Mouse (Mus musculus) MEL (cell line): ENCODE results near the gene Rps6ka2. TPM values are rescaled to one million over a fixed set of nuclear protein-coding genes. Genes with fewer than 3 reads are reported as not detected.
A peak's percentile ranks its signal among the peaks of the same experiment; 100 is the strongest.

ENCODE experiments used
- DNase-seq: peaks from one replicate; pipeline ENCODE4 v3.0.0; 2011; ENCODE audit warnings: low read depth, low spot score
- H3K27ac ChIP-seq: 2 replicates; pipeline ENCODE4 v1.5.1; 2012; ENCODE audit warnings: low read depth, mild to moderate bottlenecking, control low read depth, low read length, moderate library complexity; ENCODE audit not compliant: control insufficient read depth
- H3K27me3 ChIP-seq, 2 experiments: fragments of 150-350 bp in 1 of 2; sonication (generic) in 1 of 2; 2 replicates each; pipeline ENCODE4 v1.6.1; 2012; ENCODE audit warnings: low read length in 2 of 2, mild to moderate bottlenecking in 2 of 2, improper control_type of control experiment in 1 of 2, moderate library complexity in 1 of 2; ENCODE audit not compliant: insufficient read depth in 2 of 2, control insufficient read depth in 1 of 2
- H3K36me3 ChIP-seq, 2 experiments: 2 replicates each; pipeline ENCODE4 v1.6.1; 2012 to 2014; ENCODE audit warnings: low read length in 2 of 2, improper control_type of control experiment in 1 of 2, inconsistent platforms in 1 of 2, mild to moderate bottlenecking in 1 of 2; ENCODE audit not compliant: insufficient read depth in 2 of 2, control insufficient read depth in 1 of 2
- H3K4me1 ChIP-seq, 2 experiments: fragments of 150-350 bp in 1 of 2; sonication (generic) in 1 of 2; 2 replicates each; pipeline ENCODE4 v1.6.1; 2012; ENCODE audit warnings: low read length in 2 of 2, improper control_type of control experiment in 1 of 2, mild to moderate bottlenecking in 1 of 2; ENCODE audit not compliant: insufficient read depth in 2 of 2, control insufficient read depth in 1 of 2
- H3K4me3 ChIP-seq, 2 experiments: fragments of 150-350 bp in 1 of 2; sonication (generic) in 1 of 2; 2 replicates each; pipeline ENCODE4 v1.5.1; 2012; ENCODE audit warnings: low read depth in 2 of 2, low read length in 2 of 2, mild to moderate bottlenecking in 2 of 2, moderate library complexity in 2 of 2, control low read depth in 1 of 2, improper control_type of control experiment in 1 of 2; ENCODE audit not compliant: control insufficient read depth in 1 of 2, insufficient read depth in 1 of 2
- H3K79me2 ChIP-seq: 2 replicates; pipeline ENCODE4 v1.6.1; 2012; ENCODE audit warnings: mild to moderate bottlenecking, low read length, moderate library complexity; ENCODE audit not compliant: control insufficient read depth, poor library complexity, insufficient read depth
- H3K9ac ChIP-seq: 2 replicates; pipeline ENCODE4 v1.6.1; 2012; ENCODE audit warnings: low read depth, mild to moderate bottlenecking, control low read depth, low read length, moderate library complexity; ENCODE audit not compliant: control insufficient read depth, poor library complexity, severe bottlenecking
- H3K9me3 ChIP-seq: fragments of 150-350 bp; sonication (generic); replicated peaks from 2 replicates; pipeline ENCODE4 v1.6.1; 2012; ENCODE audit warnings: mild to moderate bottlenecking, low read length, improper control_type of control experiment, moderate library complexity; ENCODE audit not compliant: insufficient read depth
- CHD1 ChIP-seq: IDR thresholded peaks from 2 replicates; pipeline ENCODE4 v1.6.1; 2012; ENCODE audit warnings: low read depth, mild to moderate bottlenecking, inconsistent platforms, low read length, improper control_type of control experiment
- CHD2 ChIP-seq: IDR thresholded peaks from 2 replicates; pipeline ENCODE4 v1.6.1; 2011; ENCODE audit warnings: low read length, improper control_type of control experiment
- CTCF ChIP-seq, 3 experiments: IDR thresholded peaks in 2 of 3; conservative IDR thresholded peaks in 1 of 3; 2 replicates each; pipeline ENCODE4 v1.5.1; 2011 to 2012; ENCODE audit warnings: low read length in 3 of 3, low read depth in 2 of 3, mild to moderate bottlenecking in 2 of 3, improper control_type of control experiment in 1 of 3, inconsistent platforms in 1 of 3, mixed read lengths in 1 of 3, moderate library complexity in 1 of 3; ENCODE audit not compliant: control insufficient read depth in 1 of 3, insufficient read depth in 1 of 3, poor library complexity in 1 of 3, severe bottlenecking in 1 of 3
- E2F4 ChIP-seq: IDR thresholded peaks from 2 replicates; pipeline ENCODE4 v1.6.1; 2011; ENCODE audit warnings: low read depth, low read length, improper control_type of control experiment, borderline replicate concordance
- EP300 ChIP-seq, 2 experiments: IDR thresholded peaks; 2 replicates each; pipeline ENCODE4 v1.6.1; 2011; ENCODE audit warnings: improper control_type of control experiment in 2 of 2, low read length in 2 of 2, low read depth in 1 of 2, mild to moderate bottlenecking in 1 of 2
- GABPA ChIP-seq: IDR thresholded peaks from 2 replicates; pipeline ENCODE4 v1.6.1; 2012; ENCODE audit warnings: low read depth, mild to moderate bottlenecking, inconsistent platforms, low read length, improper control_type of control experiment, moderate library complexity
- GATA1 ChIP-seq: IDR thresholded peaks from 2 replicates; pipeline ENCODE4 v1.6.1; 2011; ENCODE audit warnings: low read depth, low read length, improper control_type of control experiment
- MAFK ChIP-seq: IDR thresholded peaks from 2 replicates; pipeline ENCODE4 v1.6.1; 2011; ENCODE audit warnings: low read depth, mild to moderate bottlenecking, low read length, improper control_type of control experiment, borderline replicate concordance
- MAX ChIP-seq: IDR thresholded peaks from 2 replicates; pipeline ENCODE4 v1.6.1; 2011; ENCODE audit warnings: low read length, improper control_type of control experiment
- MEF2A ChIP-seq: IDR thresholded peaks from 2 replicates; pipeline ENCODE4 v1.6.1; 2014; ENCODE audit warnings: low read depth, mild to moderate bottlenecking, inconsistent platforms, low read length, improper control_type of control experiment; ENCODE audit not compliant: poor library complexity, insufficient replicate concordance, severe bottlenecking; ENCODE audit errors: extremely low read depth
- MXI1 ChIP-seq: IDR thresholded peaks from 2 replicates; pipeline ENCODE4 v1.6.1; 2011; ENCODE audit warnings: mild to moderate bottlenecking, low read depth, low read length, improper control_type of control experiment
- MYB ChIP-seq: IDR thresholded peaks from 2 replicates; pipeline ENCODE4 v1.6.1; 2011; ENCODE audit warnings: mild to moderate bottlenecking, low read depth, low read length, improper control_type of control experiment
- POLR2AphosphoS2 ChIP-seq: IDR thresholded peaks from 2 replicates; pipeline ENCODE4 v1.6.1; 2011; ENCODE audit warnings: low read length, improper control_type of control experiment
- RAD21 ChIP-seq: IDR thresholded peaks from 2 replicates; pipeline ENCODE4 v1.6.1; 2011; ENCODE audit warnings: mild to moderate bottlenecking, low read depth, low read length, improper control_type of control experiment
- SIN3A ChIP-seq: IDR thresholded peaks from 2 replicates; pipeline ENCODE4 v1.6.1; 2012; ENCODE audit warnings: low read length, improper control_type of control experiment, inconsistent platforms
- SMC3 ChIP-seq: IDR thresholded peaks from 2 replicates; pipeline ENCODE4 v1.6.1; 2011; ENCODE audit warnings: low read depth, low read length, improper control_type of control experiment
- TAL1 ChIP-seq: IDR thresholded peaks from 2 replicates; pipeline ENCODE4 v1.6.1; 2012; ENCODE audit warnings: mild to moderate bottlenecking, inconsistent platforms, low read length, moderate library complexity, mixed read lengths
- TCF12 ChIP-seq: IDR thresholded peaks from 2 replicates; pipeline ENCODE4 v1.6.1; 2014; ENCODE audit warnings: low read depth, mild to moderate bottlenecking, inconsistent platforms, low read length, improper control_type of control experiment, moderate library complexity
- ZC3H11A ChIP-seq: IDR thresholded peaks from 2 replicates; pipeline ENCODE4 v1.6.1; 2012; ENCODE audit warnings: low read depth, mild to moderate bottlenecking, inconsistent platforms, low read length, improper control_type of control experiment
- ZMIZ1 ChIP-seq: IDR thresholded peaks from 2 replicates; pipeline ENCODE4 v1.6.1; 2012; ENCODE audit warnings: low read depth, mild to moderate bottlenecking, inconsistent platforms, low read length, improper control_type of control experiment, moderate library complexity
- polyA plus RNA-seq, 2 experiments: library from polyadenylated mRNA; stranded (reverse) in 1 of 2; unstranded in 1 of 2; fragments of >175 nt in 1 of 2; fragments of >200 nt in 1 of 2; gene quantifications; 2 replicates each; pipeline versions ENCODE4 v1.2.1 to v1.2.4; 2012; ENCODE audit warnings: low replicate concordance in 2 of 2, low read depth in 1 of 2; ENCODE audit not compliant: insufficient read length in 2 of 2, insufficient read depth in 1 of 2, missing spikeins in 1 of 2
- total RNA-seq: library from RNA; depleted of rRNA; stranded (reverse); fragments of 300-350 nt; gene quantifications from 2 replicates; pipeline ENCODE4 v1.2.3, GENCODE M21; 2012

Rps6ka2 gene
- total and polyA plus RNA-seq, 3 experiments, result 6.0 to 11.2 TPM; not detected in 1

- no peak for TF ChIP-seq MYB
- no peak for TF ChIP-seq GABPA
- TF ChIP-seq CTCF (IDR thresholded peaks at IDR 0.05 in 2 of 3, conservative IDR thresholded peaks at IDR 0.05 in 1 of 3; ENCODE audit: control insufficient read depth in 1 of 3, insufficient read depth in 1 of 3, low read depth in 2 of 3, low read length in 3 of 3, poor library complexity in 1 of 3, severe bottlenecking in 1 of 3), result no peak
- no peak for TF ChIP-seq RAD21
- no peak for TF ChIP-seq SMC3
- TF ChIP-seq SIN3A, result no peak
- no peak for TF ChIP-seq MAX
- TF ChIP-seq E2F4, result no peak
- TF ChIP-seq ZC3H11A, result no peak
- TF ChIP-seq MEF2A, result no peak
- TF ChIP-seq POLR2AphosphoS2, result no peak
- no peak for TF ChIP-seq CHD1
- no peak for TF ChIP-seq TAL1
- TF ChIP-seq EP300 (IDR thresholded peaks at IDR 0.05; ENCODE audit: low read depth in 1 of 2, low read length in 2 of 2), result no peak
- no peak for TF ChIP-seq GATA1
- no peak for TF ChIP-seq ZMIZ1
- no peak for TF ChIP-seq TCF12
- TF ChIP-seq CHD2, result no peak
- no peak for TF ChIP-seq MAFK
- no peak for TF ChIP-seq MXI1
- Histone ChIP-seq H3K4me3 (no peak overlapping the region), H3K9ac (no peak overlapping the region), H3K27me3 (no peaks in the 10 kb centered on the region), H3K79me2 (no peaks in the 10 kb centered on the region), H3K36me3 (no peaks in the 10 kb centered on the region), H3K27ac (no peak overlapping the region), H3K9me3 (no peaks in the 10 kb centered on the region), H3K4me1 (no peaks in the 10 kb centered on the region)
- DNase-seq, result no peak
These were observed 88.9 kb downstream of the Rps6ka2 start for GRCm38 (mm10) chr17:7258748-7259359.

DNA sequence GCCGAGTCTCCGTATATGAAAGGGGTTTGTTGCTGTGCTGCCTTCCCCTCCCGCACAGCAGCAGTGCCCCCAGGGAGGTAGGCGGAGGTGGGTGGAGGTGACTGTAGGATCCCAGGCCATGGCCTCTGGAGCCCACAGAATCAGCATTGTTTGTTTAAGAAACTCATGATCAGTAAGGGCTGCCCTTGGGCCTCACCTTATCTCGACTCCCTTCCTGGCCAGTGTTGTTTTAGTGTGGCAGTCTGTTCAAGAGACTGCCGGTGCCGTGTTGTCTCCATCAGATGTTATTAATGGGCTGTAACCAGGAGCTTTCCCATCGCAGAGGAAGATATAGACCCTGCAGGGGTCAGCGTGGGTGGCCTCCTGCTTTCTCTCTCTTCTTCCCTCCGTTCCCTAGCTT lies 90.4 kb downstream of the Rps6ka2 start:
- no peaks in the 10 kb centered on the region for H3K9me3 ChIP-seq
- no peaks in the 10 kb centered on the region for H3K36me3 ChIP-seq
- no peak overlapping the region for H3K4me3 ChIP-seq
- TF ChIP-seq TAL1, result 0 out of 2 replicates have a peak, but pooled peaks have one; percentile 27
- no peak for TF ChIP-seq MEF2A
- no peaks in the 10 kb centered on the region for H3K79me2 ChIP-seq
- no peak overlapping the region for H3K27ac ChIP-seq
- no peaks in the 10 kb centered on the region for H3K4me1 ChIP-seq
- no peaks in the 10 kb centered on the region for H3K27me3 ChIP-seq
- no peak overlapping the region for H3K9ac ChIP-seq
- peak; percentile 23 for DNase-seq
